Mouse (Mus musculus) CH12.LX (cell line): ENCODE results near the gene Mapk13. TPM values are rescaled to one million over a fixed set of nuclear protein-coding genes. Genes with fewer than 3 reads are reported as not detected.
A peak's percentile ranks its signal among the peaks of the same experiment; 100 is the strongest.

Experiments
- DNase-seq: peaks from one replicate; pipeline ENCODE4 v3.0.0-alpha.2; 2013; ENCODE audit errors: extremely low read depth
- H3K27ac ChIP-seq: 2 replicates; pipeline ENCODE4 v1.5.1; 2012; ENCODE audit warnings: low read depth, mild to moderate bottlenecking, control low read depth, moderate library complexity; ENCODE audit not compliant: insufficient read depth
- H3K27me3 ChIP-seq: replicated peaks from 2 replicates; pipeline ENCODE3; 2012; ENCODE audit warnings: inconsistent platforms
- H3K36me3 ChIP-seq, 2 experiments: replicated peaks in 1 of 2; 2 replicates each; pipeline versions ENCODE3 to v1.6.1; 2012; ENCODE audit warnings: inconsistent platforms in 1 of 2, low read length in 1 of 2, mild to moderate bottlenecking in 1 of 2, mixed read lengths in 1 of 2, moderate library complexity in 1 of 2; ENCODE audit not compliant: control insufficient read depth in 1 of 2, insufficient read depth in 1 of 2
- H3K4me1 ChIP-seq, 2 experiments: 2 replicates each; pipeline ENCODE4 v1.6.1; 2012; ENCODE audit warnings: inconsistent platforms in 1 of 2, moderate library complexity in 1 of 2; ENCODE audit not compliant: insufficient read depth in 2 of 2, control insufficient read depth in 1 of 2
- H3K4me2 ChIP-seq: 2 replicates; pipeline ENCODE4 v1.6.1; 2012; ENCODE audit warnings: low read depth, mild to moderate bottlenecking, control low read depth; ENCODE audit not compliant: poor library complexity, insufficient read depth, severe bottlenecking
- H3K4me3 ChIP-seq, 3 experiments: fragments of 150-350 bp in 1 of 3; sonication (generic) in 1 of 3; replicated peaks in 1 of 3; 2 replicates each; pipeline versions ENCODE3 to v1.5.1; 2011 to 2012; ENCODE audit warnings: low read depth in 2 of 3, low read length in 2 of 3, mild to moderate bottlenecking in 2 of 3, moderate library complexity in 2 of 3, control low read depth in 1 of 3, improper control_type of control experiment in 1 of 3, inconsistent platforms in 1 of 3, mixed read lengths in 1 of 3; ENCODE audit not compliant: poor library complexity in 1 of 3
- H3K79me2 ChIP-seq: replicated peaks from 2 replicates; pipeline ENCODE4 v1.6.1; 2012; ENCODE audit warnings: mild to moderate bottlenecking, moderate library complexity; ENCODE audit not compliant: control insufficient read depth, poor library complexity, insufficient read depth, severe bottlenecking; ENCODE audit errors: extremely low read depth
- H3K9ac ChIP-seq: 2 replicates; pipeline ENCODE4 v1.6.1; 2012; ENCODE audit warnings: low read depth, mild to moderate bottlenecking, control low read depth, moderate library complexity; ENCODE audit not compliant: insufficient read depth
- H3K9me3 ChIP-seq: replicated peaks from 2 replicates; pipeline ENCODE3; 2012; ENCODE audit warnings: low read length, inconsistent platforms, mixed read lengths
- CHD1 ChIP-seq: IDR thresholded peaks from 2 replicates; pipeline ENCODE4 v1.6.1; 2012; ENCODE audit warnings: low read depth, low read length, improper control_type of control experiment, inconsistent platforms
- CTCF ChIP-seq, 2 experiments: IDR thresholded peaks in 1 of 2; conservative IDR thresholded peaks in 1 of 2; 2 replicates each; pipeline ENCODE4 v1.5.1; 2011 to 2012; ENCODE audit warnings: low read depth in 2 of 2, low read length in 2 of 2, improper control_type of control experiment in 1 of 2, inconsistent platforms in 1 of 2, mild to moderate bottlenecking in 1 of 2, moderate library complexity in 1 of 2
- E2F4 ChIP-seq: IDR thresholded peaks from 2 replicates; pipeline ENCODE4 v1.6.1; 2011; ENCODE audit warnings: low read depth, low read length, improper control_type of control experiment; ENCODE audit not compliant: insufficient replicate concordance
- ELF1 ChIP-seq: IDR thresholded peaks from 2 replicates; pipeline ENCODE4 v1.6.1; 2014; ENCODE audit warnings: low read depth, mild to moderate bottlenecking, inconsistent platforms, low read length, improper control_type of control experiment
- EP300 ChIP-seq: IDR thresholded peaks from 2 replicates; pipeline ENCODE4 v1.6.1; 2011; ENCODE audit warnings: low read length, improper control_type of control experiment
- ETS1 ChIP-seq: conservative IDR thresholded peaks from 2 replicates; pipeline ENCODE4 v1.6.1; 2012; ENCODE audit warnings: low read depth, mild to moderate bottlenecking, inconsistent platforms, low read length, improper control_type of control experiment, moderate library complexity
- GABPA ChIP-seq: IDR thresholded peaks from 2 replicates; pipeline ENCODE4 v1.6.1; 2012; ENCODE audit warnings: low read depth, low read length, improper control_type of control experiment, inconsistent platforms; ENCODE audit not compliant: insufficient replicate concordance
- HCFC1 ChIP-seq: IDR thresholded peaks from 2 replicates; pipeline ENCODE4 v1.6.1; 2012; ENCODE audit warnings: low read depth, mild to moderate bottlenecking, inconsistent platforms, low read length, improper control_type of control experiment
- KAT2A ChIP-seq: IDR thresholded peaks from 2 replicates; pipeline ENCODE4 v1.6.1; 2012; ENCODE audit warnings: low read length, improper control_type of control experiment, inconsistent platforms; ENCODE audit not compliant: insufficient replicate concordance
- MAFK ChIP-seq: IDR thresholded peaks from 2 replicates; pipeline ENCODE4 v1.6.1; 2011; ENCODE audit warnings: low read length, improper control_type of control experiment; ENCODE audit not compliant: insufficient replicate concordance
- MAX ChIP-seq: IDR thresholded peaks from 2 replicates; pipeline ENCODE4 v1.6.1; 2011; ENCODE audit warnings: low read length, improper control_type of control experiment
- MEF2A ChIP-seq: IDR thresholded peaks from 2 replicates; pipeline ENCODE4 v1.6.1; 2014; ENCODE audit warnings: low read depth, mild to moderate bottlenecking, inconsistent platforms, low read length, improper control_type of control experiment, borderline replicate concordance
- MXI1 ChIP-seq: IDR thresholded peaks from 2 replicates; pipeline ENCODE4 v1.6.1; 2011; ENCODE audit warnings: mild to moderate bottlenecking, low read depth, low read length, improper control_type of control experiment
- NRF1 ChIP-seq: IDR thresholded peaks from 2 replicates; pipeline ENCODE4 v1.6.1; 2014; ENCODE audit warnings: low read depth, mild to moderate bottlenecking, inconsistent platforms, low read length, improper control_type of control experiment, moderate library complexity
- POLR2AphosphoS2 ChIP-seq: IDR thresholded peaks from 2 replicates; pipeline ENCODE4 v1.6.1; 2011; ENCODE audit warnings: low read depth, low read length, improper control_type of control experiment
- RCOR1 ChIP-seq: conservative IDR thresholded peaks from 2 replicates; pipeline ENCODE4 v1.6.1; 2012; ENCODE audit warnings: low read depth, mild to moderate bottlenecking, inconsistent platforms, low read length, improper control_type of control experiment
- SIN3A ChIP-seq: IDR thresholded peaks from 2 replicates; pipeline ENCODE4 v1.6.1; 2012; ENCODE audit warnings: low read length, improper control_type of control experiment, inconsistent platforms
- TBP ChIP-seq: conservative IDR thresholded peaks from 2 replicates; pipeline ENCODE4 v1.6.1; 2011; ENCODE audit warnings: low read depth, low read length, improper control_type of control experiment
- TCF12 ChIP-seq: IDR thresholded peaks from 2 replicates; pipeline ENCODE4 v1.6.1; 2014; ENCODE audit warnings: low read depth, mild to moderate bottlenecking, inconsistent platforms, low read length, improper control_type of control experiment
- UBTF ChIP-seq: IDR thresholded peaks from 2 replicates; pipeline ENCODE4 v1.6.1; 2012; ENCODE audit warnings: low read depth, mild to moderate bottlenecking, inconsistent platforms, low read length, improper control_type of control experiment, moderate library complexity
- USF1 ChIP-seq: IDR thresholded peaks from 2 replicates; pipeline ENCODE4 v1.6.1; 2014; ENCODE audit warnings: low read depth, mild to moderate bottlenecking, inconsistent platforms, low read length, improper control_type of control experiment
- USF2 ChIP-seq: conservative IDR thresholded peaks from 2 replicates; pipeline ENCODE4 v1.6.1; 2011; ENCODE audit warnings: low read depth, low read length, improper control_type of control experiment
- ZC3H11A ChIP-seq: IDR thresholded peaks from 2 replicates; pipeline ENCODE4 v1.6.1; 2012; ENCODE audit warnings: low read depth, mild to moderate bottlenecking, inconsistent platforms, low read length, improper control_type of control experiment
- ZNF384 ChIP-seq: IDR thresholded peaks from 2 replicates; pipeline ENCODE4 v1.6.1; 2012; ENCODE audit warnings: low read depth, low read length, improper control_type of control experiment, inconsistent platforms
- dilution Hi-C: fragments of 300-500 bp; cut with MboI; formaldehyde crosslinking; loops from 2 replicates; pipeline ENCODE4 v1.14.3; 2020; ENCODE audit warnings: low sequenced_read_pairs; ENCODE audit not compliant: extremely low pct_unique_long_range_greater_than_20kb, extremely low pct_ligation_motif_present
- in situ Hi-C: fragments of 300-500 bp; cut with MboI; formaldehyde crosslinking; loops from 3 replicates; pipeline ENCODE4 v1.14.3; 2019; ENCODE audit warnings: low sequenced_read_pairs, low pct_ligation_motif_present, low pct_unique_long_range_greater_than_20kb, mixed read lengths
- polyA plus RNA-seq: library from polyadenylated mRNA; unstranded; fragments of >175 nt; gene quantifications from 2 replicates; pipeline ENCODE4 v1.2.1, GENCODE M21; 2012; ENCODE audit warnings: low read depth; ENCODE audit not compliant: insufficient read length
- total RNA-seq, 2 experiments: library from RNA; depleted of rRNA; stranded (reverse); fragments of 300-350 nt in 1 of 2; fragments of >200 nt in 1 of 2; gene quantifications; 2 replicates each; pipeline ENCODE4 v1.2.3; 2012 to 2014

Gene Mapk13
- total and polyA plus RNA-seq, 3 experiments = not detected

GRCm38 (mm10) chr17:28801474-28802005, 32.4 kb downstream of the Mapk13 start (continued):
- TF ChIP-seq MXI1 = peak; percentile 49; the same call in 1 of the 2 replicates
- peak; percentile 52 for TF ChIP-seq HCFC1
- TF ChIP-seq CTCF (conservative IDR thresholded peaks at IDR 0.05 in 1 of 2, IDR thresholded peaks at IDR 0.05 in 1 of 2; ENCODE audit: low read depth in 2 of 2, low read length in 2 of 2) = no peak
- TF ChIP-seq ZC3H11A = no peak
- peak; percentile 81; the same call in 1 of the 2 replicates for TF ChIP-seq POLR2AphosphoS2
- TF ChIP-seq NRF1 = peak; percentile 45; the same call in 1 of the 2 replicates
- TF ChIP-seq E2F4 = no peak
- no peak for TF ChIP-seq RCOR1
- TF ChIP-seq ETS1 = no peak
- TF ChIP-seq GABPA = no peak
- TF ChIP-seq MAFK = no peak
- TF ChIP-seq ZNF384 = no peak

GRCm38 (mm10) chr17:28802006-28802481, 32.9 kb downstream of the Mapk13 start:
- Histone ChIP-seq H3K79me2 (no peaks in the 10 kb centered on the region), H3K27me3 (no peaks in the 10 kb centered on the region), H3K4me3 (peak overlapping the region; percentile 55 to 71 (median 69)), H3K4me1 (peaks cover 3 to 27% of the 10 kb centered on the region in 2 experiments; a peak in 3 of 4 replicates), H3K36me3 (peaks cover 10 to 17% of the 10 kb centered on the region in 2 experiments), H3K9me3 (no peaks in the 10 kb centered on the region), H3K27ac (no peak overlapping the region), H3K4me2 (peak overlapping the region; percentile 82), H3K9ac (peak overlapping the region; percentile 60)
- DNase-seq = no peak
- no peak for TF ChIP-seq CTCF (conservative IDR thresholded peaks at IDR 0.05 in 1 of 2, IDR thresholded peaks at IDR 0.05 in 1 of 2; ENCODE audit: low read depth in 2 of 2, low read length in 2 of 2)
- no peak for TF ChIP-seq UBTF
- no peak for TF ChIP-seq KAT2A
- no peak for TF ChIP-seq NRF1
- TF ChIP-seq ELF1 = no peak
- in situ Hi-C loops (no loop called here), dilution Hi-C loops (no loop called here)

- dilution Hi-C loops = no loop called here
- no peak for TF ChIP-seq MEF2A
- TF ChIP-seq MAX = no peak
- no peak for TF ChIP-seq TBP
- TF ChIP-seq CHD1 = no peak
- no peak for TF ChIP-seq SIN3A
- TF ChIP-seq EP300 = no peak
- TF ChIP-seq KAT2A = no peak
- TF ChIP-seq ZNF384 = no peak
- TF ChIP-seq CTCF (conservative IDR thresholded peaks at IDR 0.05 in 1 of 2, IDR thresholded peaks at IDR 0.05 in 1 of 2; ENCODE audit: low read depth in 2 of 2, low read length in 2 of 2) = no peak
- no peak for TF ChIP-seq USF2
- TF ChIP-seq ETS1 = no peak
- TF ChIP-seq TCF12 = no peak
- TF ChIP-seq USF1 = no peak
- TF ChIP-seq, all 38 proteins: peak for 0
- in situ Hi-C loops = no loop called here
Measured at GRCm38 (mm10) chr17:28803316-28803715, 34.2 kb downstream of the Mapk13 start.

More at GRCm38 (mm10) chr17:28803316-28803715, 34.2 kb downstream of the Mapk13 start:
- H3K9ac ChIP-seq = no peak overlapping the region
- no peak for DNase-seq
- no peaks in the 10 kb centered on the region for H3K27me3 ChIP-seq
- peaks cover 3 to 27% of the 10 kb centered on the region in 2 experiments; a peak in 3 of 4 replicates for H3K4me1 ChIP-seq
- H3K27ac ChIP-seq = no peak overlapping the region
- H3K9me3 ChIP-seq = no peaks in the 10 kb centered on the region
- no peak overlapping the region for H3K4me2 ChIP-seq
- H3K36me3 ChIP-seq = peaks cover 14 to 27% of the 10 kb centered on the region in 2 experiments
- H3K79me2 ChIP-seq = no peaks in the 10 kb centered on the region
- H3K4me3 ChIP-seq = no peak overlapping the region
